Mouse (Mus musculus) left cerebral cortex, postnatal 14 days (tissue): Measurements from ENCODE around the gene Fadd. TPM values are rescaled to one million over a fixed set of nuclear protein-coding genes. Genes with fewer than 3 reads are reported as not detected.
A peak's percentile ranks its signal among the peaks of the same experiment; 100 is the strongest.

Source experiments
- DNase-seq, 2 experiments: peaks; one replicate each; pipeline ENCODE4 v3.0.0; 2021 to 2022; ENCODE audit warnings: low spot score in 2 of 2, mixed read lengths in 1 of 2
- intact Hi-C: fragments of 180-260 bp; cut with DNase I; formaldehyde crosslinking; loops from one replicate; pipeline ENCODE4 v1.15.1; 2025
- long read RNA-seq, 2 experiments: library from polyadenylated mRNA; stranded (forward); transcript quantifications; one replicate each; pipeline ENCODE4 v2.0.0; 2021
- total RNA-seq, 2 experiments: library from RNA; stranded (reverse); gene quantifications; 2 replicates each; pipeline ENCODE4 v1.2.3; 2021

Gene Fadd
- total RNA-seq, result 1 to 10 TPM; 2.0 to 2.3 TPM
- long read RNA-seq, experiment 1, partial matches to known transcripts, result 0 of 2 reads
- long read RNA-seq, experiment 1, other reads (novel, unspliced or antisense), result 0 of 2 reads
- long read RNA-seq, experiment 2, result 0 reads

DNA sequence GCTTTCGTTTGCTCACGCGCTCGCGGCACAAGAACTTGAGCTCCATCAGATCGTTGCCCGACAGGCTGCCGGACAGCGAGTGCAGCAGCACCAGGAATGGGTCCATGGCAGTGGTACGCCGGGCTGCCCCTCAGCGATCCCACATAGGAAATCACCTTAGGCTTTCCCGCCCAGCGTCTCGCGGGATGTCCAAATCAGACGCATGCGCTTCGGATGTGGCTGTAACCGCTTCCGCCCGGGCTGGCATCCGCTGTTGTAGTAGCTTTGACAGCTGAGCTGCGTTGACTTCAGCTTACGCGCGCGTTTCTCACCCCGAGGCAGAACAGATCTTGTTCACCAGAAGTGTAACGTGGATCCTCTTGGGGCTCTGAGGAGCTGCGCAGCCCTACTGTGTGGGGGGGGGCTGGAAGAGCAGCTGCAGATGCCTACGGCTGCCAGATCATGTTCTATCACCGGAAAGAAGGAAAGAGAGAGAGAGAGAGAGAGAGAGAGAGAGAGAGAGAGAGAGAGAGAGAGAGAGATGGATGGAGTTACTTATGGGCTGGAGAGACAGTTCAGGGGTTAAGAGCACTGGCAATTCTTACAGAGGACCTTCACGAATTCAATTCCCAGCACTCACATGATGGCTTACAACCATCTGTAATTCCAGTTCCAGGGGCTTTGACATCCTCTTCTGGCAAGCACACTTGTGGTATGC lies at the start of gene Fadd:
Gene Fadd, minus strand, starts transcription at position 180 of the 697 bp plus-strand sequence.
- peak; percentile 94 to 97 for DNase-seq
- intact Hi-C loops, result no loop called here

DNA sequence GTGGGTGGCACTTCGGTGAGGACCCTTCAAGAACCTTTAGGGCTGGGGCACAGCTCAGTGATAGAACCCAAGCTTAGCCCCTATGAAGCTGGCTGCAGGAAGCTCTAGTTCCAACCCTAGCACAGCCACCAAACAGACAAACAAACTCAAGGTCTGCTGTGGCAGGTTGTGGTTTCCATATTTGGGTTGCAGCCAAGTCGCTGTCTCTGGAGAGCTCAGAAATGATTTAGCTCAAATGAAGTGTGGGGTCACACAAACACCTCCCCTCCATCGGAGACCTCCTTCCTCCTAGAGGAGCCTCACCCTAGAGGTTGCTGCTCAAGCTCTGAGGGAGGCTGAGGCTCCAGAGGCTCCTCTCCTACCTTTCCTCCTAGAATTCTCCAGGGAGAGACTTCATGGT lies 48.4 kb upstream of the Fadd start:
- DNase-seq, result no peak
- intact Hi-C loops, result no loop called here

DNA sequence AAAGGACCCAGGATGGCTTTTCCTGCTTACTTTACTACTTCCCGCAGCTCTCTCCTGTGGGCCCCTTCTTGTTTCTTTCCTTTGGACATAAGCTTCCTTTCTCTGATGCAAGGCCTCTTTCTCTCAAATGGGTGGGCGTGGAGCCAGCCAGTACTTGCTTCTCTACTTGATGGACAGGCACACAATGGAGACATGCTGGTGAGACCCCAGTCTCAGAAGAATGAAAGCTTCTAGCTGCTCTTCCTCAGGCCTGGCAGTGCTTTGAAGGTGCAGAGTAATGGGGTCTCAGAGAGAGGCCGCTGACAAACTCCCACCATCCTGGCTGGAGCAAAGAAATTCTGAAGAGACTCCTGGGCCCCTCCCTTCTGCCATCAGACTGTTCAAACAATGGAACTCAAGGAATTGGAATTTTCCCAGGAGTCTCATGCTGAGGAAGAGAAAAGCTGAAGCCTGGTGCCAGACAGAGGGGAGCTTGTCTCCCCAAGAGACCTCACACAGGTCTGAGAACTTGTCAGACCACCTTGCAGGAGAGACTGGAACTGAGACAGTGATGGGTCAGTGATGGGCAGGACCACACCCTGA lies 46.2 kb upstream of the Fadd start:
- DNase-seq, result no peak
- intact Hi-C loops, result no loop called here

DNA sequence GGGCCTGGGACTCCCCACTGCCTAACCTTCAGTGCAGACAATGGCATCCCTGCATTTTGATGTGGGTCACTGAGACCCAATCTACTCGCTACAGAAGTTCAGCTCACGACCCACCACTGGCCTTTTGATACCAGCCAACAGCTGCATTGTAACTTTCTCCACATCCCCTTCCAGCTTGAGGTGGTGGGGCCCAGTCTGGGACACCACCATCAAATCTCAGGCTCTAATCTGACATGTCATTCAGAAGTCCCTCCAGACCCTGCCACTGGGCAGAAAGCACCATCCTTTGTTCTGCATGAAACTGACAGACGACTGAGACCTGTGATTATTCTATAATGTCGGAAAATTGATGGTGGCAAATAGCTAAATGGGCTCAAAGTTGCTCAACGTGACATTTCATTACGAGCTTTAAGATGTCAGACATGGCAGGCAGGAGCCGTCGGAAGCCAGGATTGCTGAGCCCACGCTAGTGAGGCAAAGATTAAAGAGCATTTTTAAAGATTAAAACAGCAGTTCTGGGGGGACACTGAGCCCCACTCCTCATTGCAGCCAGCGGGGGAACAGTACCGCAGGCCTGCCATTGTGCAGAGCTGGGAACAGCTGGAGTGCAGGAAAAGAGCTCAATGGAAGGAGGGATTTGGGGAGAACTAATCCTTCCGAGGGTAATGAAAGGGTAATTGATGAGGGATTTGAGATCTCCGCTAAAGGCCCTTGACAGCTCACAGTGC lies 45.5 kb upstream of the Fadd start:
- DNase-seq, result no peak
- intact Hi-C loops, result no loop called here

DNA sequence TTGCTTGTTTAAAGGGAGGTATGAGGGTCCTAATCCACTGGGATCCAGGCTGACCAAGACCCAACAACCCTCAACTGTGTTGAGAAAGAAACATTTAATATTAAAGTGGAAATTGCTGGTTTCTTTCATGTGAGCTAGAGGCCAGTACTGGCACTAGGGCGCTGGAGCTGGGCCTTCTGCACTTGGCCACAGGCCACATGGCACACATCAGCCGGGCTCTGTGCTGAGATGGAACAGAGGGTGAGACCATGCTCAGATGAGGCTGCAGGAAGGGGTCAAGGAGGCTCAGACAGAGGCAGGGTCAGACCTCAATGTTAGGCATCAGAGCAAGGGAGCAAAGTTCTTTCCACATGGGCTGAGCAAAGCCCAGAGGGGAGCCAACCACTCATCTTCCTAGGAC lies 43.8 kb upstream of the Fadd start:
- no peak for DNase-seq
- intact Hi-C loops, result no loop called here

DNA sequence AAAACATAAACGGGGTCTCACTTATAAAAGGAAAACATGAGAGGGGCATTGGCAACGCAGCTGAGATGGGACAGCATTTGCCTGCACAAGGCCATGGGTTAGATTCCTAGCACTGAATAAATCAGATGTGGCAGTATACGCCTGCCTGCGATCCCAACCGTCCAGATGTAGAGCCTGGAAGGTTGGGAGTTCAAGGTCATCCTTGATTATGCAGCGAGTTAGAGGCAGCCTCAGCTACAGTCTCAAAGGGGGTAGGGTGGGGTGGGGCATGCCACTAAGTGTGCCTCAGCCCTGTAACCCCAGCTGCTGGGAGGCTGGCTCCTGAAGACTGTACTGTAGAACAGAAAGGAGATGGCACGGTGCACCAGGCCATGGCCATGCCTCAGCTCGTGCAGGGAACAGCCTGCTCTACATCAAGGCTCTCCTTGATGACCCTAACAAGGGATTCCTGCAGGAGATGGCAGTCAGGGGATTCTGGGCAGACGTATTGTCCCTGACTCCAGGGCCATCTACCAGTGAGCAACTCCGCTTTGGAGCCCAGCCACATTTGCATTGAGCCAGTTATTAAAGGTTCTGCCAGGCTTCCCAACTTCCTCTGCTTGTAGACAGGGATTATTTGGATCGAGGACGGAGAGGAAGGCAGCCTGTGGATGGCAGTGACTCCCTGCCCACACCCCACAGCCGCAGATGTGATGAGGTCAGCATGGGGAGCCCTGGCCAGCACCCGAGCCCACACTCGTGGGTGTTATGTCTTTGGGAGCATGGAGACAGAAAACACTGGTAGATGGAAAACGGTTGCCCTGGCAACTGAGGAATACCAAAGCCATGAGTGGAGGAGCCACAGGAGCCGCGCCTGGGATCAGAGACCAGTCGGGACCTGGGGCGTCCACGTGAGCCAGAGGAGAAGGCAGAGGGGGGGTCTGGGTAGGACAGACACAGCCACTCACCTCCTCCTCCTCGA lies 38.7 kb upstream of the Fadd start:
- peak; percentile 18 to 59 for DNase-seq
- intact Hi-C loops, result no loop called here

DNA sequence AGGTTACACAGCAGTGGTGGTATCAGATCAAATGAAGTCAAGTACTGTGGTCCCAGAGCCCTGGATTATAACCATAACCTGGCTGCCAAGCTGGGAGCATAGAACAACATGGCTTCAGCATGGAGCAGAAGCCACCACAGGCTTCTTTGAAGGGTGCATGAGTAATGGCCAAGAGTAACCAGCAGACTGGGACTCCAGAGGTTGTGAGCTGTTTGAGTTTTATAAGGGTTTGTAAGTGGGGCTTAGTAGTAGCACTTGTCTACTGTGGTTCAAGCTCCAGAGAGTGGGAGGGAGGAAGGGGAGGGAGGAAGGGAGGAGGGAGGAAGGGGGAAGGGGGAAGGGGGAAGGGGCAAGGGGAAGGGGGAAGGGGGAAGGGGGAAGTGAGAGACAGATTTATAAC lies 38.1 kb upstream of the Fadd start:
- DNase-seq, result no peak
- intact Hi-C loops, result no loop called here

DNA sequence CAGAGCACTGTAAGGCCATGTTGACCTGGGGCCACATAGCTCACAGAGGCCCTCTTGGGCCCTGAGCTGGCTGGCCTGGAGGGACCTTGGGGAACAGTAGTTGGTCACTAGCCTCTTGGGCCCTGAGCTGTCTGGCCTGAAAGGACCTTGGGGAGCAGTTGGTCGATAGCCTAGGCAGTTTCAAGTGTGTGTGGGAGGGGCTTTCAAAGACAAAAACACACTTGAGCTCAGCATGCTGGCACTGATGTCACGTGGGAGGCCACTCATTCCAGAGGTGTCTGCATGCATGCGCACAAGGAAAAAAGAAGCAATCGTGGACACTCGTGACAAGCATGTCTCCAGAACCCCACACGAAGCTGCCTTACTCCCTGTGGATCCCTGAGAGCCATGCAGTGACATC lies 33.1 kb upstream of the Fadd start:
- intact Hi-C loops, result no loop called here
- no peak for DNase-seq

DNA sequence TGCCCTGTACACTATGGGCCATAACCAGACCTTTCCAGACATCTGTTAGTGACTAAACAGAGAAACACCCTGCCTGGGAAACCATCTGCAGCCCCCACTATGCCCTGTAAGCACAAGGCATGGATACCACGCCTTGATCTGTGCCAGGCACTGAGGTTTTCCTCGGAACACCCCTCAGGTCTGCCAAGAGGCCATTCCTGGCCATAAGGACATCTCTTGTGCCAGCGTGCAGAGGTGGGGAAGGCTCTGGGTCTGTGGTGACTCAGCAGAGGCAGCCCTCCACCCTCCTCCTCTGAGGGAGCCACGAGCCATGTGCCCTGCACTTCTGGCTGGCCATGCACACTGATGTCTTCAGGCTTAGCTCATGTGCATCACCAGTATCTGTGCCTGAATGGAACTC lies 30.6 kb upstream of the Fadd start:
- no peak for DNase-seq
- intact Hi-C loops, result no loop called here

DNA sequence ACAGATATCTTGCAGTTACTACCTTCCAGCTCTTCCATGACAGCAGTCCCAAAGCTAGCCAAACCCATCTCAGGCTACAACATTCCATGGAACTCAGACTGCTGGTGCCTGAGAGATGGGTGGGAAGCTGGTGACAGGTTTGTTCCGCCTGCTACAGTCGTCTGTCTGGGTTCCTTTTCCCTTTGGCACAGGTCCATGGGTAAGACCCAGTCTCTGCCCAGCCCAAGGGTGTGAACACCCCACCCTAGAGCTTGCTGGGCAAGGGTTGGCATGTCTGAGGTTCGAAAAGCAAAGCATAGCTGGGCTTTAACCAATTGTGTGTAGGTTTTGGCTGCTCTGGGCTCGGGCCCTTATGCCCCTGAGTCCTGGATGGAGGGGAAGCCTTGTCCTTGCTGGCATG lies 30.1 kb upstream of the Fadd start:
- no peak for DNase-seq
- intact Hi-C loops, result no loop called here

DNA sequence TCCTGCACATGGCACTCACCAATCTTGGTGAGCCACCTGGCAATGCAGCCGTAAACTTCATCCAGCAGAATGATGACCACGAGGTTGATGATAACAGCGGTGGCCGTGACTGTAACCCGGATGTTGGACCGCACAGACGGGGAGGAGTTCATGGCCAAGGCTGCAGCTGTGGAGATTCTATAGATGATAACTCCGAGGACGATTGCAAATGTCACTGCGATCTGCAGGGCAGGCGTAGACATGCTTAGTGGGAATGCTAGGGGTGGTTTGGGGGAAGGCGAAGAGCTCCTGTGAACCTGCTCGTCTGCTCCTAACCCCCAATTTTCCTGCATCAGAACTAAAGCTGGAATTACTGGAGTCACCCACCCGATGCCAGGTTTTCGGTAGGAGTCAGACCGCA lies 29.3 kb upstream of the Fadd start:
- intact Hi-C loops, result no loop called here
- no peak for DNase-seq

DNA sequence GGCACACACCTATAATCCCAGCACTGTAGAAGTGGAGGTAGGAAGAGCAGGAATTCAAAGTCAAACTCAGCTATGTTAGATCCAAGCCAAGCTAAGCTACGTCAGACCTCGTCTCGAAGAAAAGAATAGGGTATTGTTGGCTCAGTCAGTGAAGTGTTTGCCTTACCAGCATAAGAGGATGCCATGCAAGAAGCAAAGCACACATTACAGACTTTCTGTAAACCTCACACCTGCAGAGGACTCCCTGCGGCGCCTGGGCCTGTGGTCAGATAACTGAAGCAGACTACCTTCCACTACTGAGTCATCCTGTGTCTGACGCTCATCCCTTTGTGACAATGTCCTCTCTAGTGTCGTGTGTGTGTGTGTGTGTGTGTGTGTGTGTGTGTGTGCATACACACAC lies 27.3 kb upstream of the Fadd start:
- intact Hi-C loops, result no loop called here
- no peak for DNase-seq

DNA sequence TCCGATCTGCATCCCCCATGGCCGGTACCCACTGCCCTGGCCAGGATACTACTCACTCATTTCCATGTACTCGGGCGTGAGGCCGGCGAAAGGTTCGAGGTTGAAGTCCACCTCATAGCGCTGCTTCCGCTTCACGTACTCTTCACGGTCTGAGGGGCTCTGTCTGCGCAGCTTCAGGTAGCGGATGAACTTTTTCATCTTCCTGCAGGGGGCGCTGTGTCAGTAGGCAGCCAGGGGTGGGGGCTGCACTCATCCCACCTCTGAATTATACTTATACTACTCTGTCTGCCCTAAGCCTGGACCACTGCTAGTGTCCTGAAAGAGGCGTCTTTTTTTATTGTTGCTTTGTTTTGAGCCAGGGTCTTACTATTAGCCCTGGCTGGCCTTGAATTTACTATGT lies 25.6 kb upstream of the Fadd start:
- DNase-seq, result no peak

DNA sequence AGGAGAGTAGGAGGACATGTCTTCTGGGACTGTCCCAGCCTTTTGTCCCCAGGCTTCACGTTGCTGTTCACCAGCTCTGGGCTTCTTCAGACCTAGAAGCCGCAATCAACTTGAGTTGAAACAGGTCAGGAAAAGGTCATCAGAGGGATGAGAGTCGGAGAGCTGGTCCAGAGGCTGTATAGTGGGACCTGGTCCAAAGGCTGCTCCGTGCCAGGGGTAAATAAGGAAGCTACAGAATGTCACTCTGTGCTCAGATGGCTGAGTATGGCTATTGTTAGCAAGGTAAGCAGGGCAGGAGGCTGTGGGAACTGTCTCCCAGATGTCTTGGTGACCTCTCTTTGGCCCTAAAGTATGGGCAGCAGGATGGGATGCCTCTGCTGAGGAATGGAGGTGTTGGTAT lies 22.5 kb upstream of the Fadd start:
- DNase-seq, result no peak
- intact Hi-C loops, result no loop called here

More for the DNA sequence above, 25.6 kb upstream of the Fadd start:
- intact Hi-C loops, result no loop called here

DNA sequence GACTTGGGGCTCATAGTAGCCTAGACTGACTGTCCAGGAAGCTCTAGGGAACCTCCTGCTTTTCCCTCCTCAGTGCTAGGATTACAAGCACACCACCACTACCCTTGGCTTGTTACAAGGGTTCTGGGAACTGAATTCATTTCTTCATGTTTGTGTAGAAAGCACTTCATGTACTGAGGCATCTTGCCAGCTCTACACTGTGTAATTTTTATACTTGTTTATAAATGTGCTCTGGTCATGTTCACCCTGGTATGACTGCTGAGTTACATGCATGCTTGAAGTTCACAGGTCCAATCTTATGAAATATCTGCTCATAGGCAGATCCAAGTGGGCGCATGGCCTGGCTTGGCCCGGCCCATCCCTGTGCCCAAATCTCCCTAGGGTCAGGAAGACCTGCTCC lies 22.0 kb upstream of the Fadd start:
- intact Hi-C loops, result no loop called here
- no peak for DNase-seq

DNA sequence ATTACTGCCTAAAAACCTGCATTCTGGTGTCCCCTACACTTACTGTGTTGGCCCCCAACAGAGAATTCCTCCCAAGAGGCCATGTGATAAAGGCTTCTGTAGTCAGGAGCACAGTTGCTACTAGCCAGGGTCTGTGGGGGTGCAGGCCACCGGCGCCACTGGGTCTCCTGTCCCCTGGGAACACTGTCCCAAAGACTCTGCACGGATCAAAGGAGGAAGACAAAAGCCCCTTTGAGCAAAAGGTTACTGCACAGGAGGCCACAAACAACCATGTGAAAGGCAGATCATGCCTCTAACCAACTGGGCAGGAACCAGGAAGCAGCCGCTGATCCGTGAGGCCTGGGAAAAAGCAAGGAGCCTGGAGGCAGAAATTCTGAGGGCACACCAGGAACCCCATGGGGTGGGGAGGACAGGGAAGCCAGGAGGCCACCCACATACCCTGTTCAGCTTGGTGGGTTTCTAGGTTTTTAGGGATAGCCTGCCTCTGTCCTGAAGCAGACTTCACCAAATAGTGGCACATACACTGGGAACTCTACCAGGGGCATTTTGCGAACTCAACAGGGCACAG lies 18.2 kb upstream of the Fadd start:
- intact Hi-C loops, result no loop called here

DNA sequence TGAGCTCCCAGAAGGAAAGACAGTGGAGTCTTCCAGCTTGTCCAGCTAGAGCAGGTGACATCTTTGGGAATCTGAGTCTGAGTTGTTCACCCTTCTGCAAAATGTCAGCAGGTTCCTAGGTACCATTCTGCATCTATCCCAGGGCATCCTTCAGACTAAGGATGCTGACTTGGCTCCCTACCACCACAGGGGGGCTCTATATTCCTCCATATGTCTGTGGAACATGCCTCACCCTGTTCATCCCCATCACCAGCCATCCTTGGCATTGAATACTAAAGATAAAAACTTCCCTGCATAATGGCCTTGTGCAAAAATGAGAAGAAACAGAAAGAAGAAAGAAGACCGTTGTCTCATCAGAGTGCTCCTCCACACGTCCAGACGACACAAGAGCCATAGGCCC lies 7.2 kb upstream of the Fadd start:
- intact Hi-C loops, result loop anchor here (5.0 kb wide), 1 partner anchor 308 kb away; the partner anchor contains the start of gene Fgf15
- DNase-seq, result peak in 1 of 2 experiments; percentile 30

More for the DNA sequence above, 18.2 kb upstream of the Fadd start:
- DNase-seq, result no peak

DNA sequence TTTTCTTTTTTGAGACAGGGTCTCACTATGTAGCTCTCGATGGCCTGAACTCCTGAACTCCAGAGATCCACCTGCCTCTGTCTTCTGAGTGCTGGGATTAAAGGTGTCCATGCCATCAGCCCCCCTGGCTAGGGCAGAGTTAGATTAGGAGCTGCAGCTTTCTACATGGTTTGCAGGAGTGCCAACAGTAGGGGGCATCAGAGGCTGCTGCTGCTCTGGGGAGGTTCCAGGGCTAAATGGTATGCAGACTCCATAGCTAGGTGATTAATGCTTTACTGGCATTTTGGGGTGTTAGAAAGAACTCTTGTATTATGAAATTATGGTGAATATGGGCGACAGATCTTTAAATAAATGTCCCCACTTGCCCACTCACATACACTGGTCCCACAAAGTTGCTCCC lies 5.0 kb upstream of the Fadd start:
- DNase-seq, result peak; percentile 64 to 71
- intact Hi-C loops, result loop anchor here (5.0 kb wide), 1 partner anchor 310 kb away; the partner anchor contains the start of gene Fgf15

DNA sequence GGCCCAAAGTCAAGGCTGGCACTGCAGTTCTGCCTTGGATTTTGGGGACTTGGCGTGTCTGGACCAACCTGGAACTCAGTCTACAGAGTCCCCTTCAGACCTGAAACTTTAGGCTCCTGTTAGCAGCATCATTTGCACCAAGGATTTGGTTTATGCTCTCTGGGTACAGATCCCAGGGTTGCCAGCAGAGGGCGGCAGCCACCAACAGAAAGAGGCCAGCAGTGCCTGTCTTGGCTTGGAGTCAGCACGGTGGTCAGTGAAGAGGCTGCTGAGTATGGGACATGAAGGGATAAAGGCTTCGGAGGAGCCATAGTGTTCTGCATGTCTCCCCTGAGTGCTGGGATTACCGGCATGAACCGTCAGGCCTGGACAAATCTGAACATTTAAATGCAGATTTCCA lies 3.4 kb upstream of the Fadd start:
- intact Hi-C loops, result loop anchor here (1.0 to 5.0 kb wide), 2 partner anchors 191 to 312 kb away; partner anchors contain the start of gene Fgf15
- peak; percentile 69 to 78 for DNase-seq
